Mouse (Mus musculus): ENCODE data around the gene Gm39566. TPM values are rescaled to one million over a fixed set of nuclear protein-coding genes. Genes with fewer than 3 reads are reported as not detected.
"Not testable (repeated sequence)": the region's sequence is repeated elsewhere in the genome, so short reads cannot be mapped to it uniquely, and the experiment has no call there.

Gm39566 gene
- total RNA-seq (2021): not detected

- no peak for DNase-seq (ENCODE audit: extremely low spot score in 1 of 2, low spot score in 2 of 2)
- intact Hi-C loops (cut with DNase I): no loop called here
These were observed at the start of gene Gm39566 for GRCm38 (mm10) chr11:69815155-69815554. Gm39566 (minus strand) TSS chr11:69815298.

- DNase-seq (ENCODE audit: extremely low spot score in 1 of 2, low spot score in 2 of 2): no peak
- intact Hi-C loops (cut with DNase I): no loop called here
These were observed 49.2 kb upstream of the Gm39566 start for GRCm38 (mm10) chr11:69864138-69864860.

- intact Hi-C loops (cut with DNase I); DNase-seq (ENCODE audit: extremely low spot score in 1 of 2, low spot score in 2 of 2): not testable (repeated sequence)
These were observed 48.6 kb upstream of the Gm39566 start for GRCm38 (mm10) chr11:69863729-69864128.

- no peak for DNase-seq (ENCODE audit: extremely low spot score in 1 of 2, low spot score in 2 of 2)
- intact Hi-C loops (cut with DNase I): no loop called here
These were observed 43.3 kb upstream of the Gm39566 start, which contains the start of gene Tnk1 for GRCm38 (mm10) chr11:69858113-69858998. Tnk1 (minus strand) TSS chr11:69858730.

GRCm38 (mm10) chr11:69855347-69855746 is 40.2 kb upstream of the Gm39566 start:
- peak in 1 of 2 experiments; percentile 62 for DNase-seq (ENCODE audit: extremely low spot score in 1 of 2, low spot score in 2 of 2)
- intact Hi-C loops (cut with DNase I): no loop called here

GRCm38 (mm10) chr11:69854680-69855079 is 39.6 kb upstream of the Gm39566 start:
- intact Hi-C loops (cut with DNase I): no loop called here
- DNase-seq (ENCODE audit: extremely low spot score in 1 of 2, low spot score in 2 of 2): no peak

GRCm38 (mm10) chr11:69853994-69854393 is 38.9 kb upstream of the Gm39566 start:
- no peak for DNase-seq (ENCODE audit: extremely low spot score in 1 of 2, low spot score in 2 of 2)
- intact Hi-C loops (cut with DNase I): no loop called here

- no peak for DNase-seq (ENCODE audit: extremely low spot score in 1 of 2, low spot score in 2 of 2)
- intact Hi-C loops (cut with DNase I): no loop called here
These were observed 35.7 kb upstream of the Gm39566 start for GRCm38 (mm10) chr11:69850754-69851153.

GRCm38 (mm10) chr11:69849884-69850283 is 34.8 kb upstream of the Gm39566 start:
- DNase-seq (ENCODE audit: extremely low spot score in 1 of 2, low spot score in 2 of 2): no peak
- intact Hi-C loops (cut with DNase I): no loop called here

GRCm38 (mm10) chr11:69849128-69849527 is 34.0 kb upstream of the Gm39566 start:
- intact Hi-C loops (cut with DNase I): no loop called here
- DNase-seq (ENCODE audit: extremely low spot score in 1 of 2, low spot score in 2 of 2): no peak

GRCm38 (mm10) chr11:69848021-69848420 is 32.9 kb upstream of the Gm39566 start:
- DNase-seq (ENCODE audit: extremely low spot score in 1 of 2, low spot score in 2 of 2): no peak
- intact Hi-C loops (cut with DNase I): no loop called here

- no peak for DNase-seq (ENCODE audit: extremely low spot score in 1 of 2, low spot score in 2 of 2)
- intact Hi-C loops (cut with DNase I): no loop called here
These were observed 31.9 kb upstream of the Gm39566 start for GRCm38 (mm10) chr11:69846738-69847688.

- peak; percentile 76 to 94 for DNase-seq (ENCODE audit: extremely low spot score in 1 of 2, low spot score in 2 of 2)
- intact Hi-C loops (cut with DNase I): no loop called here
These were observed 31.1 kb upstream of the Gm39566 start, which contains the start of gene Plscr3 for GRCm38 (mm10) chr11:69846198-69846680. Plscr3 (plus strand) TSS chr11:69846376.

- intact Hi-C loops (cut with DNase I): loop anchor here (5.0 kb wide), 2 partner anchors 36 to 81 kb away; partner anchors contain the start of genes Fgf11 and Polr2a
- DNase-seq (ENCODE audit: extremely low spot score in 1 of 2, low spot score in 2 of 2): no peak
These were observed 23.6 kb upstream of the Gm39566 start for GRCm38 (mm10) chr11:69838714-69839104.

GRCm38 (mm10) chr11:69837952-69838713 is 23.0 kb upstream of the Gm39566 start, which contains the start of gene Tmem256:
Tmem256 (plus strand) TSS chr11:69838514.
- intact Hi-C loops (cut with DNase I): loop anchor here (5.0 kb wide), 2 partner anchors 36 to 81 kb away; partner anchors contain the start of genes Fgf11 and Polr2a

GRCm38 (mm10) chr11:69837604-69837951 is 22.5 kb upstream of the Gm39566 start, which contains the start of gene Nlgn2:
Nlgn2 (minus strand) TSS chr11:69837784.
- peak in 1 of 2 experiments; percentile 91 for DNase-seq (ENCODE audit: extremely low spot score in 1 of 2, low spot score in 2 of 2)
- intact Hi-C loops (cut with DNase I): loop anchor here (5.0 kb wide), 2 partner anchors 35 to 80 kb away; partner anchors contain the start of genes Fgf11 and Polr2a

More at GRCm38 (mm10) chr11:69837952-69838713, 23.0 kb upstream of the Gm39566 start, which contains the start of gene Tmem256:
- peak; percentile 96 to 98 for DNase-seq (ENCODE audit: extremely low spot score in 1 of 2, low spot score in 2 of 2)
